Mouse (Mus musculus) urinary bladder, adult 18-20 months (tissue): Measurements from ENCODE around the gene 4930402H24Rik.
A peak's percentile ranks its signal among the peaks of the same experiment; 100 is the strongest.

ENCODE experiments used
- DNase-seq, 2 experiments: peaks; one replicate each; pipeline ENCODE4 v3.0.0; 2022; ENCODE audit warnings: low spot score in 2 of 2, mixed read lengths in 2 of 2

The 4930402H24Rik gene

GRCm38 (mm10) chr2:130664102-130664701 lies 242.0 kb downstream of the 4930402H24Rik start, which contains the start of gene Ddrgk1:
TSS of gene Ddrgk1 (minus strand) at chr2:130664659.
- DNase-seq, result peak; percentile 88 to 89

- DNase-seq, result no peak
These were observed 242.9 kb downstream of the 4930402H24Rik start for GRCm38 (mm10) chr2:130663342-130663741.

- DNase-seq, result no peak
These were observed 247.7 kb downstream of the 4930402H24Rik start for GRCm38 (mm10) chr2:130658530-130658929.

GRCm38 (mm10) chr2:130657541-130657940 lies 248.7 kb downstream of the 4930402H24Rik start:
- DNase-seq, result no peak

GRCm38 (mm10) chr2:130656536-130656935 lies 249.7 kb downstream of the 4930402H24Rik start:
- no peak for DNase-seq
